Mouse (Mus musculus) G1E (cell line): Measurements from ENCODE around the gene Rps6ka1. TPM values are rescaled to one million over a fixed set of nuclear protein-coding genes. Genes with fewer than 3 reads are reported as not detected.

Experiments used
- ATAC-seq: 2 replicates; pipeline ENCODE4 v1.8.0; 2016; ENCODE audit warnings: mild to moderate bottlenecking; ENCODE audit not compliant: insufficient number of reproducible peaks, poor library complexity, low FRiP score, severe bottlenecking; ENCODE audit errors: extremely low read depth
- DNase-seq: peaks from one replicate; pipeline ENCODE4 v3.0.0; 2012; ENCODE audit warnings: low spot score
- H3K27me3 ChIP-seq: 2 replicates; pipeline ENCODE4 v1.6.1; 2012; ENCODE audit warnings: mild to moderate bottlenecking, low read length, inconsistent platforms; ENCODE audit not compliant: insufficient read depth
- H3K36me3 ChIP-seq: replicated peaks from 2 replicates; pipeline ENCODE3; 2012; ENCODE audit warnings: mild to moderate bottlenecking, inconsistent platforms
- H3K4me1 ChIP-seq: 2 replicates; pipeline ENCODE4 v1.6.1; 2012; ENCODE audit warnings: low read depth, low read length, inconsistent platforms, mixed read lengths; ENCODE audit not compliant: insufficient read depth
- H3K4me3 ChIP-seq: 2 replicates; pipeline ENCODE4 v1.5.1; 2012; ENCODE audit warnings: low read depth, mild to moderate bottlenecking, inconsistent platforms, low read length, moderate library complexity, mixed read lengths
- H3K9me3 ChIP-seq: replicated peaks from 2 replicates; pipeline ENCODE4 v1.6.1; 2012; ENCODE audit warnings: inconsistent platforms
- CTCF ChIP-seq: IDR thresholded peaks from 2 replicates; pipeline ENCODE4 v1.5.1; 2012; ENCODE audit warnings: low read depth, low read length, inconsistent platforms, mixed read lengths
- GATA1 ChIP-seq: IDR thresholded peaks from 2 replicates; pipeline ENCODE4 v1.6.1; 2012; ENCODE audit warnings: borderline replicate concordance, low read length, inconsistent platforms, mixed read lengths
- GATA2 ChIP-seq: IDR thresholded peaks from 2 replicates; pipeline ENCODE4 v1.6.1; 2012; ENCODE audit warnings: low read depth, low read length, inconsistent platforms, borderline replicate concordance
- POLR2AphosphoS5 ChIP-seq: IDR thresholded peaks from 2 replicates; pipeline ENCODE4 v1.6.1; 2012; ENCODE audit warnings: low read depth, low read length, inconsistent platforms; ENCODE audit not compliant: insufficient replicate concordance
- TAL1 ChIP-seq: conservative IDR thresholded peaks from 2 replicates; pipeline ENCODE4 v1.6.1; 2012; ENCODE audit warnings: low read depth, low read length, inconsistent platforms, mixed read lengths
- polyA plus RNA-seq: library from polyadenylated mRNA; stranded (reverse); fragments of >175 nt; gene quantifications from 2 replicates; pipeline ENCODE4 v1.2.3, GENCODE M21; 2012
- total RNA-seq, 2 experiments: library from RNA; stranded (forward) in 1 of 2; stranded (reverse) in 1 of 2; fragments of 200-1000 nt in 1 of 2; fragments of >200 nt in 1 of 2; fragmentation: Nextera tagmentation in 1 of 2; gene quantifications; 2 replicates each; pipeline ENCODE4 v1.2.3; 2014 to 2017

The Rps6ka1 gene
- total and polyA plus RNA-seq, 3 experiments = 27.3 to 29.7 (median 27.4) TPM

GRCm38 (mm10) chr4:133905167-133905566 is 17.6 kb upstream of the Rps6ka1 start:
- no peak overlapping the region for H3K4me3 ChIP-seq

GRCm38 (mm10) chr4:133904326-133904725 is 16.7 kb upstream of the Rps6ka1 start:
- ATAC-seq = no peak
- Histone ChIP-seq H3K27me3 (no peaks in the 10 kb centered on the region; the same call in 1 of the 2 replicates), H3K4me1 (0 out of 2 replicates have a peak, but pooled peaks cover 4% of the 10 kb centered on the region), H3K9me3 (no peaks in the 10 kb centered on the region), H3K4me3 (no peak overlapping the region), H3K36me3 (no peaks in the 10 kb centered on the region)
- TF ChIP-seq POLR2AphosphoS5 = no peak
- TF ChIP-seq CTCF = no peak
- DNase-seq = no peak

More at GRCm38 (mm10) chr4:133905167-133905566, 17.6 kb upstream of the Rps6ka1 start:
- no peak for TF ChIP-seq POLR2AphosphoS5
- TF ChIP-seq GATA2 = no peak
- no peak for TF ChIP-seq CTCF
- no peak for TF ChIP-seq TAL1
- no peak for TF ChIP-seq GATA1
- no peaks in the 10 kb centered on the region; the same call in 1 of the 2 replicates for H3K27me3 ChIP-seq
- no peaks in the 10 kb centered on the region for H3K36me3 ChIP-seq
- H3K9me3 ChIP-seq = no peaks in the 10 kb centered on the region
- H3K4me1 ChIP-seq = peaks cover 6% of the 10 kb centered on the region
- DNase-seq (no peak), ATAC-seq (no peak)

GRCm38 (mm10) chr4:133903372-133903771 is 15.8 kb upstream of the Rps6ka1 start:
- DNase-seq = no peak
- H3K4me1 ChIP-seq = 0 out of 2 replicates have a peak, but pooled peaks cover 4% of the 10 kb centered on the region
- H3K36me3 ChIP-seq = no peaks in the 10 kb centered on the region
- peaks cover 2% of the 10 kb centered on the region; the same call in 1 of the 2 replicates for H3K27me3 ChIP-seq
- no peaks in the 10 kb centered on the region for H3K9me3 ChIP-seq
- TF ChIP-seq GATA2 = no peak
- TF ChIP-seq TAL1 = no peak
- no peak for TF ChIP-seq POLR2AphosphoS5
- TF ChIP-seq GATA1 = no peak
- no peak for TF ChIP-seq CTCF
- no peak for ATAC-seq
- no peak overlapping the region for H3K4me3 ChIP-seq

GRCm38 (mm10) chr4:133902510-133902909 is 14.9 kb upstream of the Rps6ka1 start:
- ATAC-seq = no peak
- Histone ChIP-seq H3K9me3 (no peaks in the 10 kb centered on the region), H3K27me3 (peaks cover 7% of the 10 kb centered on the region; the same call in 1 of the 2 replicates), H3K4me1 (0 out of 2 replicates have a peak, but pooled peaks cover 4% of the 10 kb centered on the region), H3K36me3 (no peaks in the 10 kb centered on the region), H3K4me3 (no peak overlapping the region)
- TF ChIP-seq CTCF (no peak), TAL1 (no peak), POLR2AphosphoS5 (no peak), GATA2 (no peak), GATA1 (no peak)
- DNase-seq = no peak

- Histone ChIP-seq H3K27me3 (peaks cover 13% of the 10 kb centered on the region; the same call in 1 of the 2 replicates), H3K9me3 (no peaks in the 10 kb centered on the region), H3K36me3 (no peaks in the 10 kb centered on the region), H3K4me3 (no peak overlapping the region), H3K4me1 (0 out of 2 replicates have a peak, but pooled peaks cover 4% of the 10 kb centered on the region)
- TF ChIP-seq TAL1 (no peak), POLR2AphosphoS5 (no peak), CTCF (no peak), GATA1 (no peak), GATA2 (no peak)
- ATAC-seq (no peak), DNase-seq (no peak)
These were observed 13.3 kb upstream of the Rps6ka1 start for GRCm38 (mm10) chr4:133900887-133901286.

GRCm38 (mm10) chr4:133900352-133900751 is 12.8 kb upstream of the Rps6ka1 start:
- ATAC-seq (no peak), DNase-seq (no peak)
- TF ChIP-seq POLR2AphosphoS5 (no peak), GATA1 (no peak)

GRCm38 (mm10) chr4:133899241-133899800 is 11.7 kb upstream of the Rps6ka1 start:
- Histone ChIP-seq H3K36me3 (no peaks in the 10 kb centered on the region), H3K9me3 (no peaks in the 10 kb centered on the region), H3K27me3 (peaks cover 16% of the 10 kb centered on the region; the same call in 1 of the 2 replicates), H3K4me1 (0 out of 2 replicates have a peak, but pooled peaks cover 4% of the 10 kb centered on the region), H3K4me3 (no peak overlapping the region)
- ATAC-seq (no peak), DNase-seq (no peak)
- TF ChIP-seq POLR2AphosphoS5 = no peak
- TF ChIP-seq TAL1 = no peak
- no peak for TF ChIP-seq GATA2
- TF ChIP-seq CTCF = no peak
- no peak for TF ChIP-seq GATA1

More at GRCm38 (mm10) chr4:133900352-133900751, 12.8 kb upstream of the Rps6ka1 start:
- Histone ChIP-seq H3K4me3 (no peak overlapping the region), H3K36me3 (no peaks in the 10 kb centered on the region), H3K4me1 (0 out of 2 replicates have a peak, but pooled peaks cover 4% of the 10 kb centered on the region), H3K27me3 (peaks cover 16% of the 10 kb centered on the region; the same call in 1 of the 2 replicates), H3K9me3 (no peaks in the 10 kb centered on the region)
